Comparison of ENCODE assay signal across 7 mouse cellular contexts in genomic region chr12:16811477-16811876, GRCm38 (mm10). TPM values are rescaled to one million over a fixed set of nuclear protein-coding genes. Genes with fewer than 3 reads are reported as not detected.
DNase-seq lines count a peak whose midpoint lies in the region; ATAC-seq and TF ChIP-seq lines count a peak whose summit lies in the region.

No protein-coding gene starts in this region.

- no peak for TF ChIP-seq CTCF in spleen, adult 2 months (IDR thresholded peaks at IDR 0.05; ENCODE audit: extremely low read depth, insufficient read depth, insufficient read length, insufficient replicate concordance)

- WGBS in spleen, adult 2 months: 5% methylated on average over 15 of the region's 15 CpGs
- 3% methylated on average over 15 of the region's 15 CpGs for WGBS in embryonic facial prominence, embryonic 15.5 days
- 4% methylated on average over 15 of the region's 15 CpGs for WGBS in limb, embryonic 12.5 days
- 7% methylated on average over 15 of the region's 15 CpGs for WGBS in neural tube, embryonic 15.5 days

- peaks cover 4% of the 10 kb centered on the region; the same call in 1 of the 2 replicates for H3K4me1 ChIP-seq in spleen, adult 2 months (ENCODE audit: control insufficient read depth, insufficient read depth, insufficient read length)
- H3K4me1 ChIP-seq in embryonic facial prominence, embryonic 15.5 days: peaks cover 20% of the 10 kb centered on the region
- peaks cover 17% of the 10 kb centered on the region for H3K4me1 ChIP-seq in limb, embryonic 12.5 days (replicated peaks)
- H3K4me1 ChIP-seq in neural tube, embryonic 15.5 days: peaks cover 25% of the 10 kb centered on the region

- H3K36me3 ChIP-seq in spleen, adult 2 months (ENCODE audit: control insufficient read depth, insufficient read depth, low read length): no peaks in the 10 kb centered on the region; the same call in 1 of the 2 replicates
- peaks cover 18% of the 10 kb centered on the region for H3K36me3 ChIP-seq in embryonic facial prominence, embryonic 15.5 days
- peaks cover 24% of the 10 kb centered on the region for H3K36me3 ChIP-seq in limb, embryonic 12.5 days
- 0 out of 2 replicates have a peak, but pooled peaks cover 4% of the 10 kb centered on the region for H3K36me3 ChIP-seq in neural tube, embryonic 15.5 days

- ATAC-seq in embryonic facial prominence, embryonic 15.5 days (ENCODE audit: insufficient number of reproducible peaks, low FRiP score, low TSS enrichment, low read depth): no peak
- no peak for ATAC-seq in limb, embryonic 12.5 days (ENCODE audit: insufficient number of reproducible peaks, insufficient read depth, low FRiP score, low TSS enrichment, low read depth)
- 0 out of 2 replicates have a peak, but pooled peaks have one; percentile 3 for ATAC-seq in neural tube, embryonic 15.5 days (ENCODE audit: low FRiP score)
- no peak for ATAC-seq in monocyte, adult 5-6 weeks (replicated peaks; ENCODE audit: insufficient number of reproducible peaks, low FRiP score, low TSS enrichment, poor library complexity, severe bottlenecking)

- H3K9me3 ChIP-seq in embryonic facial prominence, embryonic 15.5 days (replicated peaks): no peaks in the 10 kb centered on the region
- H3K9me3 ChIP-seq in limb, embryonic 12.5 days: no peaks in the 10 kb centered on the region
- H3K9me3 ChIP-seq in neural tube, embryonic 15.5 days (replicated peaks): no peaks in the 10 kb centered on the region

- H3K9ac ChIP-seq in embryonic facial prominence, embryonic 15.5 days: peak overlapping the region; percentile 76
- peak overlapping the region; percentile 93 for H3K9ac ChIP-seq in limb, embryonic 12.5 days (replicated peaks)
- peak overlapping the region; percentile 96 for H3K9ac ChIP-seq in neural tube, embryonic 15.5 days (replicated peaks)

- no peak for DNase-seq in spleen, adult 2 months (ENCODE audit: low read depth in 1 of 2, low spot score in 2 of 2)
- no peak for DNase-seq in spleen, adult 12 weeks (ENCODE audit: low spot score)
- no peak for DNase-seq in left cerebral cortex, adult 11 months (ENCODE audit: low spot score)

- TF ChIP-seq POLR2A in spleen, adult 2 months (IDR thresholded peaks at IDR 0.05; ENCODE audit: low read depth, low read length): no peak

- H3K27me3 ChIP-seq in spleen, adult 2 months (ENCODE audit: control insufficient read depth, insufficient read depth, low read length): no peaks in the 10 kb centered on the region
- H3K27me3 ChIP-seq in embryonic facial prominence, embryonic 15.5 days: peaks cover 3% of the 10 kb centered on the region; the same call in 1 of the 2 replicates
- peaks cover 29% of the 10 kb centered on the region for H3K27me3 ChIP-seq in limb, embryonic 12.5 days
- H3K27me3 ChIP-seq in neural tube, embryonic 15.5 days (replicated peaks): peaks cover 26% of the 10 kb centered on the region; the same call in 1 of the 2 replicates

- H3K27ac ChIP-seq in spleen, adult 2 months (ENCODE audit: insufficient read depth, low read length): no peak overlapping the region
- H3K27ac ChIP-seq in embryonic facial prominence, embryonic 15.5 days (replicated peaks): no peak overlapping the region
- peak overlapping the region; percentile 76; the same call in 1 of the 2 replicates for H3K27ac ChIP-seq in limb, embryonic 12.5 days
- no peak overlapping the region; the same call in 1 of the 2 replicates for H3K27ac ChIP-seq in neural tube, embryonic 15.5 days (replicated peaks)

- peak overlapping the region; percentile 98 for H3K4me3 ChIP-seq in spleen, adult 2 months (ENCODE audit: extremely low read depth, insufficient read depth, insufficient read length)
- peak overlapping the region; percentile 79 for H3K4me3 ChIP-seq in embryonic facial prominence, embryonic 15.5 days (replicated peaks)
- peak overlapping the region; percentile 80 for H3K4me3 ChIP-seq in limb, embryonic 12.5 days (replicated peaks)
- peak overlapping the region; percentile 94 for H3K4me3 ChIP-seq in neural tube, embryonic 15.5 days (replicated peaks)

- H3K4me2 ChIP-seq in embryonic facial prominence, embryonic 15.5 days (replicated peaks): peak overlapping the region; percentile 70
- H3K4me2 ChIP-seq in limb, embryonic 12.5 days: peak overlapping the region; percentile 77
- peak overlapping the region; percentile 84 for H3K4me2 ChIP-seq in neural tube, embryonic 15.5 days

RNA-seq across cellular contexts. Expression of gene E2f6, which starts 0.7 kb away (rescaled TPM):
- 6.5 and 9.8 TPM in 2 replicates for polyA plus RNA-seq in spleen, adult 2 months (2012; rRNA removed)
- polyA plus RNA-seq in embryonic facial prominence, embryonic 15.5 days (2015; fragmentation: Nextera tagmentation; extraction: Ambion mirVana): 39.3 and 40.9 TPM in 2 replicates
- 75.8 and 76.6 TPM in 2 replicates for polyA plus RNA-seq in limb, embryonic 12.5 days (2016; fragmentation: Nextera tagmentation; extraction: Ambion mirVana)
- 26.3 and 31.2 TPM in 2 replicates for polyA plus RNA-seq in neural tube, embryonic 15.5 days (2015; fragmentation: Nextera tagmentation; extraction: Ambion mirVana)
- total RNA-seq in monocyte, adult 5-6 weeks (2017): 6.2 to 12.3 TPM (median 8.9 TPM) in 3 replicates

RNA-seq across cellular contexts. Expression of gene Greb1, which starts 10.8 kb away (rescaled TPM):
- 0.59 and 0.64 TPM in 2 replicates for polyA plus RNA-seq in spleen, adult 2 months (2012; rRNA removed)
- polyA plus RNA-seq in embryonic facial prominence, embryonic 15.5 days (2015; fragmentation: Nextera tagmentation; extraction: Ambion mirVana): 1.5 and 1.7 TPM in 2 replicates
- polyA plus RNA-seq in limb, embryonic 12.5 days (2016; fragmentation: Nextera tagmentation; extraction: Ambion mirVana): 6.4 and 8.1 TPM in 2 replicates
- 0.67 and 1.9 TPM in 2 replicates for polyA plus RNA-seq in neural tube, embryonic 15.5 days (2015; fragmentation: Nextera tagmentation; extraction: Ambion mirVana)
- total RNA-seq in monocyte, adult 5-6 weeks (2017): not detected in 3 replicates
